Mouse (Mus musculus) hindbrain, postnatal 0 days (tissue): ENCODE measurements around the gene Stx6. TPM values are rescaled to one million over a fixed set of nuclear protein-coding genes. Genes with fewer than 3 reads are reported as not detected.

Experiments used
- ATAC-seq: fragments of 200-750 bp; cut with Nextera tagmentation; 2 replicates; pipeline ENCODE4 v1.8.0; 2017; ENCODE audit warnings: mild to moderate bottlenecking, moderate TSS enrichment, moderate library complexity
- DNase-seq: peaks from one replicate; pipeline ENCODE4 v3.0.0-alpha.2; 2015; ENCODE audit warnings: low spot score
- H3K27ac ChIP-seq: fragments of 300-500 bp; sonication (generic); 2 replicates; pipeline ENCODE4 v1.5.1; 2014; ENCODE audit warnings: mild to moderate bottlenecking
- H3K27me3 ChIP-seq: fragments of 300-500 bp; sonication (generic); 2 replicates; pipeline ENCODE4 v1.6.1; 2014; ENCODE audit warnings: low read length, mixed read lengths; ENCODE audit not compliant: insufficient read depth
- H3K36me3 ChIP-seq: fragments of 300-500 bp; sonication (generic); 2 replicates; pipeline ENCODE4 v1.6.1; 2014; ENCODE audit warnings: low read length, mixed read lengths; ENCODE audit not compliant: insufficient read depth
- H3K4me1 ChIP-seq: fragments of 300-500 bp; sonication (generic); 2 replicates; pipeline ENCODE4 v1.6.1; 2014; ENCODE audit warnings: antibody characterized with exemption, low read length, mixed read lengths; ENCODE audit not compliant: insufficient read depth
- H3K4me2 ChIP-seq: fragments of 300-500 bp; sonication (generic); 2 replicates; pipeline ENCODE4 v1.6.1; 2014; ENCODE audit warnings: low read depth, mild to moderate bottlenecking, low read length, moderate library complexity, mixed read lengths
- H3K4me3 ChIP-seq: fragments of 300-500 bp; sonication (generic); 2 replicates; pipeline ENCODE4 v1.5.1; 2014; ENCODE audit warnings: low read length
- H3K9ac ChIP-seq: fragments of 300-500 bp; sonication (generic); replicated peaks from 2 replicates; pipeline ENCODE4 v1.6.1; 2014; ENCODE audit warnings: mild to moderate bottlenecking, low read length, moderate library complexity, mixed read lengths
- H3K9me3 ChIP-seq: fragments of 300-500 bp; sonication (generic); 2 replicates; pipeline ENCODE4 v1.6.1; 2016; ENCODE audit warnings: low read length, mixed read lengths
- CTCF ChIP-seq: IDR thresholded peaks from 2 replicates; pipeline ENCODE4 v1.5.1; 2016; ENCODE audit warnings: antibody characterized with exemption, control low read depth, low read depth
- WGBS: fragments of 180-500 bp; shearing (Covaris S2); extraction: QIAGEN DNeasy Blood & Tissue Kit; methylation state at CpG from one replicate; pipeline ENCODE4 v1.1.7; 2014; 5-methylcytosine and 5-hydroxymethylcytosine counted together
- polyA plus RNA-seq: library from polyadenylated mRNA; unstranded; fragments of >200 nt; fragmentation: Nextera tagmentation; extraction: Ambion mirVana; gene quantifications from 2 replicates; pipeline ENCODE4 v1.2.1, GENCODE M21; 2015
- total RNA-seq: library from RNA; depleted of rRNA; stranded (reverse); fragments of >200 nt; gene quantifications from 2 replicates; pipeline ENCODE4 v1.2.3, GENCODE M21; 2014

The Stx6 gene
- total and polyA plus RNA-seq, 2 experiments from 2014 or later, result 82.2 to 84.2 TPM

DNA sequence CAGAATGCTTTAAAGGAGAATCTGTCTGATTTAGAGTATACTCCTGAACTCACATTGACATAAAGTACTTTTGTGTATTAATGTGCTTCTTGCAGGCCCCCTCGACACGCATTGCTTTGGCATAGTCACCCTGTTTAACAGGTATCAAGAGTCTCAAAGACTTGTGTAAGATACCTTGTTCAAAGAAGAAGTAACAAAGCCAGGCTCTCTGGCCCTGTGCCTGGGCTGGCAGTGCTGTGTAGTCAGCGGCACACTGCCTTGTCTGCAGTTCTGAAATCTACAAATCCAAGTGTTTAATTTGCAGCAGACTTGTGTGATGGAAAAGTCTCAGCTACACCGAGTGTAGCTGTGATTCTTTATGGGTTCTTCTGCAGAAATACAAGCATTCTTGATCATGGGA, 38.2 kb downstream of the Stx6 start:
- Histone ChIP-seq H3K4me1 (peaks cover 7% of the 10 kb centered on the region), H3K9ac (no peak overlapping the region), H3K9me3 (no peaks in the 10 kb centered on the region), H3K36me3 (0 out of 2 replicates have a peak, but pooled peaks cover 7% of the 10 kb centered on the region), H3K27me3 (no peaks in the 10 kb centered on the region), H3K4me2 (no peak overlapping the region), H3K27ac (no peak overlapping the region), H3K4me3 (no peak overlapping the region)
- DNase-seq (no peak), ATAC-seq (no peak)
- WGBS, result 61% methylated on average over 4 of the region's 4 CpGs
- no peak for TF ChIP-seq CTCF

DNA sequence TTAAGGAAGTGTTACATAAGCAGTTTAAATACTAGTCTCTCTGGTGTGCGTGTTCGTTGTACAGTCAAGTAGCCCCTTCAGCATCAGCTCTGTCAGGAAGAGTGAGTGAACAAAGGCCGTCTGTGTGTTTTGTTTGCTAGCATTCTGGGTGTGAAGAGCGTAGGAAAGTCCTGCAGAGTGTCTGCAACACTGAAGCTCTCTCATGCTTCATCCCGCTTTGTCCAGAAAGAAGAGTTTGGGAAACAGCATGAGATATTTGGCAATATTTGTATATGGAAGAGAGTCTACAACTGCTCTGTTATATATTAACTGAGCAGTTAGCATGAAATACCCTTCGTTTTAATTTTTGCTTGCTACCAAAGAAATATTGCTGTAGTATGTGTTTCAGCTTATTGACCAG, 41.0 kb downstream of the Stx6 start:
- no peak overlapping the region for H3K4me2 ChIP-seq
- WGBS, result 59% methylated on average over 6 of the region's 6 CpGs
- H3K4me1 ChIP-seq, result peaks cover 9% of the 10 kb centered on the region
- no peak for TF ChIP-seq CTCF
- no peak overlapping the region for H3K4me3 ChIP-seq
- DNase-seq (no peak), ATAC-seq (no peak)
- H3K9me3 ChIP-seq, result no peaks in the 10 kb centered on the region
- no peaks in the 10 kb centered on the region for H3K27me3 ChIP-seq
- no peak overlapping the region for H3K27ac ChIP-seq
- H3K9ac ChIP-seq, result no peak overlapping the region
- H3K36me3 ChIP-seq, result 0 out of 2 replicates have a peak, but pooled peaks cover 1% of the 10 kb centered on the region

DNA sequence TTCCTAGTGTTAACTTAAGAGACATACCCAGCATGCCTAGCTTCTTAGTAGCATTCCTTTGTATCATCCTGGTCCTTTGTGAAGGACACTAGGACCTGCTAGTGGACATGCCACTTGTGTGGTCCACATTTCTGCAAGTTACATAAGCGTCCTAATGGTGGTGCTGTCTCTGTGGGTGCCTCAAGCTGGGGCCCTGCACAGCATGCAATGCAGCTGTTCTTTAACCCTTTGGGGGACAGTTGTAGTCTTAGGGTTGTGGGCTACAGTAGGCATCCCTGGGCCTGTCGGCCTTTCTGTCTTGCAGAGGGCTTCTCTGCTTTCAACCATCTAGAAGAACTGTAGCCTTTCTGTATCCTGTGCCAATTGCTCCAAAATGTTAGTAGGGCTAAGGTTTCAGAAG, 42.5 kb downstream of the Stx6 start:
- DNase-seq, result no peak
- H3K27ac ChIP-seq, result no peak overlapping the region
- 61% methylated on average over 2 of the region's 2 CpGs for WGBS
- no peak overlapping the region for H3K4me2 ChIP-seq
- no peaks in the 10 kb centered on the region for H3K36me3 ChIP-seq
- ATAC-seq, result no peak
- H3K4me3 ChIP-seq, result no peak overlapping the region
- no peaks in the 10 kb centered on the region for H3K9me3 ChIP-seq
- peaks cover 22% of the 10 kb centered on the region for H3K4me1 ChIP-seq
- no peaks in the 10 kb centered on the region for H3K27me3 ChIP-seq
- TF ChIP-seq CTCF, result no peak
- H3K9ac ChIP-seq, result no peak overlapping the region

DNA sequence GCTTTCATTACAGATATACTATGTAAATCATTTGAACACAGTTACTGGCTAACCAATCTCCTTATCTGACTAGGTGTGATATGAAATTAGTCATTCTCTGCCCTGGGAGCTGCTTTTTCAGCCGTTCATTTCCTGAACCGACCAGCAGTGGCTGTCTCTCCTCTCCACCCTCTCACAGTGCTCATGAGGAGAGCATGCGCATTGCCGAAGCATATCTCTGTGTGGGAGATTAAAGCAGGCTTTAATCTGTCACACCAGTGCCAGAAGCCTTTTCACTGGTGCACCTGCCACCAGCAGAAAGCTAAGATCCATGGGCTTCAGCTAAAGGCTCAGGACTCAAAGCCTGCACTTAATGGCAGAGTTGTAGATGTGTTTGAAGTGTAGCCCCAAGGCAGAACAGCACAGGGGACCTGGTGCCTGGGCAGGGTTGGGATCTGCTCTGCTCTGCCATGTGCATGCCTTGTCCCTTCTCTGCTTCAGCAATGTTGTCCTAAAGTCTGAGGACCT, 42.9 kb downstream of the Stx6 start:
- no peaks in the 10 kb centered on the region for H3K36me3 ChIP-seq
- H3K27me3 ChIP-seq, result no peaks in the 10 kb centered on the region
- peaks cover 24% of the 10 kb centered on the region for H3K4me1 ChIP-seq
- H3K4me2 ChIP-seq, result no peak overlapping the region
- H3K9me3 ChIP-seq, result no peaks in the 10 kb centered on the region
- ATAC-seq (0 out of 2 replicates have a peak, but pooled peaks have one; percentile 39), DNase-seq (peak; percentile 53)
- no peak overlapping the region for H3K9ac ChIP-seq
- WGBS, result 47% methylated on average over 4 of the region's 4 CpGs
- 0 out of 2 replicates have a peak, but pooled peaks have one; percentile 20 for TF ChIP-seq CTCF
- H3K4me3 ChIP-seq, result no peak overlapping the region
- H3K27ac ChIP-seq, result no peak overlapping the region

DNA sequence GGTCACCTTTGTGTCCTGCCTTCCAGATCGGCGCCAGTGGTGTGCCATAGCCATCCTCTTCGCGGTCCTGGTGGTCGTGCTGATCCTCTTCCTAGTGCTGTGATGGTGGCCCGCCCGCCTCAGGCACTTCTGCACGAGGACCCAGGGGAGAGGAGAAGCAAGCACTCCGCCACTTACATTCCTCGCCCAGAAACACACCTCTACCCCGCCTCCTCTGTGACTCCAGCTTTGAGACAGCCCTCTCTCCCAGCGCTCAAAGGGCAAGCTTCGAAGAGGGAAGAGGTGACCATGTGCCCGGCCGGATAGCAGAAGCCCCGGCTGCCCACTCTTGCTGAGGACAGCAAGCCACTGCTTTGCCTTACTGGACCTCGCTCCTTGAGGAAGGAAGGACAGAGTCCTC, 43.4 kb downstream of the Stx6 start:
- no peak for ATAC-seq

DNA sequence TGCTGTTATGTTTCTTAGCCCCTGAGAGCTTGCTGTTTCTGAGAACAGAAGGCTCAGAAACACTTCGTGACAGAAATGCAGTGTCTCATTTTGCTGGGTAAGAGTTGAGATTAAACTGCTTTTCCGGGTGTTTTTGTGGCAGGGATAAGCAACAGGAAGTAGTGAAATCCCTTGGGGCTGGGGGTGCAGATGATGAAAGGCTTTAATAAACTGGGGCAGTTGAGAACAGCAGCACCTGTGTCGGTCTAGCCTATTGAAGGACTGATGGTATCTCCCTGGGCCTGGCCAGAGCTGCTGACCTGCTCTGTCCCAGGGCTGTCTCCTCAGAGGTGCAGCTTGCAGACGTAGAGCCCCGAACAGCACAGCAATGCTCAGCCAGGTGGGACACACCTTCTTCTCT, 44.0 kb downstream of the Stx6 start:
- Histone ChIP-seq H3K4me3 (no peak overlapping the region), H3K27me3 (no peaks in the 10 kb centered on the region), H3K9me3 (no peaks in the 10 kb centered on the region), H3K4me2 (no peak overlapping the region), H3K27ac (no peak overlapping the region), H3K9ac (no peak overlapping the region), H3K36me3 (no peaks in the 10 kb centered on the region; the same call in 1 of the 2 replicates), H3K4me1 (peaks cover 24% of the 10 kb centered on the region)
- no peak for ATAC-seq
- WGBS, result 69% methylated on average over 5 of the region's 5 CpGs
- TF ChIP-seq CTCF, result no peak
- no peak for DNase-seq

More for the DNA sequence above, 43.4 kb downstream of the Stx6 start:
- H3K4me2 ChIP-seq, result no peak overlapping the region
- 86% methylated on average over 15 of the region's 17 CpGs for WGBS
- no peak overlapping the region for H3K27ac ChIP-seq
- H3K4me1 ChIP-seq, result peaks cover 24% of the 10 kb centered on the region
- H3K4me3 ChIP-seq, result no peak overlapping the region
- H3K27me3 ChIP-seq, result no peaks in the 10 kb centered on the region
- H3K9ac ChIP-seq, result no peak overlapping the region
- no peaks in the 10 kb centered on the region for H3K9me3 ChIP-seq
- no peak for DNase-seq
- TF ChIP-seq CTCF, result no peak
- no peaks in the 10 kb centered on the region for H3K36me3 ChIP-seq

DNA sequence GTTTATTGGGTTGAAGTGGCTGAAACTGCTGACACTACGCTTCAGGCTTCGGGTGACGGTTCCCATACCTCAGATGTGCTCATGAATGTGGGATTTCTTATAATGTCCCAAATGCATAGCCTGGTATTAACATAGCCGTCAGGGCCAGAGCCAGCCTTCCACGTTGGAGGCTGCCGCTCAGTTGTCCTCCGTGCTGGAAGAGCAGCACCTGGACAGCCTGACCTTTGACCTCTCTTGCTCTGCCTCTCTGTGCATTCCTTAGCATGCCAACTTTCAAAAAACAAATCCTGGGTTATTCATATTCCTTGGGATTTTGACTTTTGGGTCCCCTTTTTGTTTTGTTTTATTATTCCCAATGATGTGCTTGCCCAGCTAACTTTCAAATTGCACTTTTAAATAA, 44.6 kb downstream of the Stx6 start:
- H3K9me3 ChIP-seq, result no peaks in the 10 kb centered on the region
- TF ChIP-seq CTCF, result no peak
- no peaks in the 10 kb centered on the region for H3K27me3 ChIP-seq
- H3K4me3 ChIP-seq, result no peak overlapping the region
- no peak overlapping the region for H3K9ac ChIP-seq
- WGBS, result 76% methylated on average over 7 of the region's 7 CpGs
- no peaks in the 10 kb centered on the region; the same call in 1 of the 2 replicates for H3K36me3 ChIP-seq
- H3K4me1 ChIP-seq, result peaks cover 24% of the 10 kb centered on the region
- ATAC-seq (no peak), DNase-seq (no peak)
- H3K27ac ChIP-seq, result no peak overlapping the region
- no peak overlapping the region for H3K4me2 ChIP-seq
